Mouse (Mus musculus): ENCODE data around the gene Faim2.
A peak's percentile ranks its signal among the peaks of the same experiment; 100 is the strongest.

Gene Faim2

GRCm38 (mm10) chr15:99505324-99506095 lies 22.5 kb downstream of the Faim2 start:
- peak; percentile 18 for DNase-seq

DNA sequence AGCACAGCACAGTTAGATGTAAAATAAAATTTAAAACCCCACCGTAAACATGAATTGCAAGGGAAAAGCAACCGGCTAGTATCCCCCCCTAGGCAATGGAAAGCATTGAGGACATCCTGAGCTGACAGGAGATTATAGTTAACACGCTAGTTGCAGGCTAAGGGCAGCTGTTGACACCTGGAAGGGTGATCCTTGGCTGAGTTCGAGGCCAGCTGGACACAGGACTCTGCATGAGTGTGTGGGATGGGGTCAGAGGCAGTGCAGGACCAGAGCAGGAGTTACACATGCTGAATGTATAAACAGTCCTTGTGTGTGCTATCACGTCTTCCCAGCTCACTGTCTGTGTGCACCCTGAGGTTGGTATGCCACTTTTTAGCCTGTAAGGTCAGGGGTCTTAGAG lies 24.7 kb downstream of the Faim2 start:
- DNase-seq = no peak

DNA sequence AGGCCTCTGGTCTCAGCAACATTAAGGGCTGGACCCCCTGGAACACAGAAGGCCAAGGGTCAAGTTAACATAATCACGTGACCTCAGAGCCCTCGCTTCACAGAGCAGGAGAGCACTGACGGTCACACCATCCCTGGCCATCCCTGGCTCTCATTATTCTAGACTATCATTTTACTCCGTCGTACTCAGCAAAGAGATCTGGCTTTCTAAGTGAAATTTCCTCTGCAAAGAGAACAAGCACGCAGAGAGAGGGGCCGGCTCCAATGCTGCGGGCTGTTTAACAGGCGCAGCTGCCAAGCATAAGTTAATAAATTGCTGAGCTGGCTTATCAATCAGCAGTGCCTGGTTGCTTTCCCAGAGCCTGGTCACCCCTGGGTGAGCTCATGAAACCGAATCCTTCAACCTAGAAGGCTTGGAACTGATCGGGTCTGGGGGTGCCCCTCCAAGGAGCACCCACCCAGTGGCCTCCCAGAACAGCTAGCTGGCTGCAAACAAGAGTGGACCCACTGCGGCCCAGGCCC lies 25.6 kb downstream of the Faim2 start:
- DNase-seq = no peak

DNA sequence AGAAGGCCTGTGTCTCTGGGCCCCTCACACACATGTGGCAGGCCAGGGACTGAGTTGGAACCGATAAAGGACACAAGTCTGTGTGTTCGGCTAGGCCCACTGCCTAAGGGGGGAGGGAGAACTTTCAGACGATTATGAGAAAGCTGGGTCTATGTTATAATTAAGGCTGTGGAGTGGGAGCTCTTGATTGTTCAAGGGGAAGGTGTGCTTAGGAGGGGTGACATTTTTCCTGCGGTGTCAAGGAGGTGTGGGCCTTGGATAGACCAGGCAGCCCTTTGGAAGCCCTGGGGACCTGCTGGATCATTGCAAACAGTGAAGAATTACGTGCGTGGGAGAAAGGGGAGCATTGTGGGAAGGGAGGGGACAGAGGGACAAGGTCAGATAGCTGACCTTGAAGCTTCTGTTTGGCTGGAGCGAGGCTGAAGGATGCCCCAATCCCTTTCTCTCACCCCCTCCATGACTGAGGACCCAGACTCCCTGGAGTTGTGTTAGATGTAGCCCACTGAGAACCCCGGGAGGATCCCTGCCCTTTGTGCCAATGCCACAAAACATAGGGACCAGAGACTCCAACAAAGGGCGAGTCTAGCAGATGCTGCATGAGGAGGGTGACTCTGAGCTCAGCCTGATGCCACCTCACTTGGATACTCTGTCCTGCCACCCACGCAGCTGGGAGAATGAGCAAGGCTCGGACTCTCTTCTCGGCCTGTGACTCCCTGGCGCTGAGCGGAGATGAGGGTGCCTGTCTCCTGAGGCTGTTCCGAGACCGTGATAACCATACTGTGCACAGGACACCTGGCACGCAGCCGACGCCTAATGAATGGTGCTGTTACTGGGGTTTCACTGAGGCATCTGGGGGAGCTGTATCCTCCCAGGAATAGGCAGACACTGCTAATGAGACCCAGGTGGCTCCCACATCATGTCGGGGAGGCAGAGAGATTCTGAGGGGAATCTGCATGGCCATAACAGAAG lies 26.4 kb downstream of the Faim2 start:
- DNase-seq = peak; percentile 52

DNA sequence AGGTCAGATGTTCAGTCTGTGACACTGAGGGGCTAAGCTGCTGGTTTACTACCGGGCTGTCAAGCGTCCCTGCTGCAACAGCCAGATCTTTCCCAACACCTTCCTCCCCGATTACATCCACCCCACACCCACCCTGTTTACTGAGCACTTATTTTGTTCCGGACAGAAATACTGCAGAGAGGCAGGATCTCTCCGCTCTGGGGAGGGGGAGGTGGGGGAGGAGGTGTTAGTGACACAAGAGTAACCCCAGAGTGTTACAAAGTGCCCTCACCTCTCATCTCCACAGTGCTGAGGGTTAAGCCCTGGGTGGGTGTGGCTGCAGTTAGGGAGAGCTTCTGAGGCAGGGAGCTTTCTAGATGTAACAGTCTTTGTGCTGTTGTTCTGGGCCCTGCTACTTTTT lies 27.6 kb downstream of the Faim2 start:
- peak; percentile 19 for DNase-seq

DNA sequence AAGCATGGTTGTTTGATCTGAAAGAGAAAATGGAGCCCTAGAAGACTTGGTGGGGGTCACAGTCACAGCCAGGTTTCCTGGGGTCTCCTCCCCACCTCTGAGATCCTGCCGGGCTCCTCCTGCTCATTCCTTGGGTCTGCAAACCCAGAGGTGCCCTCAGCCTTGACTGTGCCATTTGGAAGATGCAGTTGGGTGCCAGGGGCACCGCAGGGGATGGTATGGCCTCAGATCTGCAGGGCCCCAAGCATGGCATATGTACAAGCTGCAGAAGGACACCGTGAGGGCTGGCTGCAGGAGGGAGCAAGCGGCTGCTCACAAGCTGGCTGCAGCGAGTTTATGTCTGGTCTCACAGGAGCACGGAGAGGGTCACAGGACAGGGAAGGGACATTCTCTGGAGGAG lies 28.2 kb downstream of the Faim2 start:
- DNase-seq = peak; percentile 51

DNA sequence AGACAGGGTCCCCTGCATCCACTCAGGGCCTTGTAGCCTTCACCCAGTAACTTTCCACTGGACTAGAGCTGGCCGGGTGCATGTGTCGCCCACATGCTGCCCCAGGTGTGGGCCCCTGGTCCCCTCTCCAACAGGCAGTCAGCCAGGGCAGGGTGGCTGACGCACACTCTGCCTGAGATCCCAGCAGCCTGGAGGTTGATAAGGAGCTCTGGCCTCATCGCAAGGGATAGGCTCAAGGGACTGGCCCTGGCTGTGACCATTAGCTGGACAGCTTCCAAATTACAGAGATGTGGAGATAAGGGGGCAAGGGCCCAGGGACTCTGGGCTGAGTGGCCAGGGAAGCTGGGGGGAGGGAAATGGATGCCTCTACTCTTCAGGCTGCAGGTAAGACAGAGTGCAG lies 29.2 kb downstream of the Faim2 start:
- DNase-seq = no peak

GRCm38 (mm10) chr15:99498356-99498755 lies 29.6 kb downstream of the Faim2 start:
- DNase-seq = no peak

GRCm38 (mm10) chr15:99497527-99498242 lies 30.3 kb downstream of the Faim2 start:
- peak; percentile 84 for DNase-seq

- peak; percentile 75 for DNase-seq
Measured at GRCm38 (mm10) chr15:99497061-99497460, 30.9 kb downstream of the Faim2 start.

- DNase-seq = no peak
Measured at GRCm38 (mm10) chr15:99484745-99485144, 43.2 kb downstream of the Faim2 start.

GRCm38 (mm10) chr15:99475814-99476213 lies 52.2 kb downstream of the Faim2 start:
- DNase-seq = no peak

GRCm38 (mm10) chr15:99474576-99474926 lies 53.4 kb downstream of the Faim2 start, which contains the start of gene Bcdin3d:
Gene Bcdin3d, minus strand, starts transcription at chr15:99474730.
- DNase-seq = peak; percentile 86

DNA sequence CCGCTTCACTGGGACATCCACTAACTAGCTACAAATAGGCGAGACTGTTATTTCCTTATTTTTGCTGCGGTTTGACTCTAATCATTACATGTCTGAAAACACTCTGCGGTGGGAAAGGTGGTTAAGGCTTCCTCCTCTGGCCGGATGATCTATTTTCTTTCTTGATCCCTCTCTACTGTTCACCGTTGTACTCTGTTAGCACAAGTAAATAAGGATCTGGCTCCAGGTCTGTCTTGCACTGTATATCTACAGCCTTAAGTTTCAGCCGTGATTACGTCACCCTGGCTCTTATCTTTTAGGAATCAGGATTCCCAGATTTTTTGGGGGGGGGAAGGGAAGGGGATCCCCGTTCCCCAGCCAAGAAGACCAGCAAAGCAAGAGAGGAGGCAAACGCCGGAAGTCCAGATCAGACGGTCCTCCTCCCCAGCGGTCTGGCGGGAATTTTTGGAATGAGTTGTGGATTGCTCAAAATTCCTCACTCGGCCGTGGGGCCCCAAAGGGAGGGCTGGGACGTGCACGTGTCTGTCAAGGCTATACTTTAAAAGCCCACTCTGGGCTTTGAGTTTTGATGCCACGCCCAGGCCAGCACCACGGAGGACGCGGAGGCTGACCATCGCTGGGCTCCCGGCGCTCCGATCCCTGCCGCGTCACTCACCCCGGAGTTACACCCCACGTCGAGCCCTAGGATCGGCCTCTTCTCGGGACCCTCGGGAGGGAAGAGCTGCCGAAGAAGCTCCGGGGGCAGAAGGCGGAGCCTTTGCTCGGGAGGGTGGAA lies 54.0 kb downstream of the Faim2 start:
- DNase-seq = peak; percentile 42

DNA sequence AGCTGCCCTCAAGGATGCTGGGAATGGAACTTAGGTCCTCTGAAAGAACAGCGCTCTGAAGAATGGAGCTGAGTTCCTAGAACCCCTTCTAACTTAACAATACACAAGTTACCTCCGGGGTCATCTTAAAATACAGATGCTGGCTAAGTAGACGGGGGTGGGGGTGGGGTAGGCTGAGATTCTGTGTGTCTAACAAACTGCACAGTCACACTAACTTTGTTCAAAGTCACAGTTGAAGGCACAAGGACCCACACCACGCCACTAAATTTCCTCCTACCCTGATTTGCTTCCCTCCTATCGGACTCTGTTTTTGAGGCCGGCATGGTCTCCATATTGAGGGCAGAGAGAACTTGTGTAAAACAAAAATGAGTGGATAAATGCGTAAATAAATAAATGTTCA lies 55.0 kb downstream of the Faim2 start:
- no peak for DNase-seq

DNA sequence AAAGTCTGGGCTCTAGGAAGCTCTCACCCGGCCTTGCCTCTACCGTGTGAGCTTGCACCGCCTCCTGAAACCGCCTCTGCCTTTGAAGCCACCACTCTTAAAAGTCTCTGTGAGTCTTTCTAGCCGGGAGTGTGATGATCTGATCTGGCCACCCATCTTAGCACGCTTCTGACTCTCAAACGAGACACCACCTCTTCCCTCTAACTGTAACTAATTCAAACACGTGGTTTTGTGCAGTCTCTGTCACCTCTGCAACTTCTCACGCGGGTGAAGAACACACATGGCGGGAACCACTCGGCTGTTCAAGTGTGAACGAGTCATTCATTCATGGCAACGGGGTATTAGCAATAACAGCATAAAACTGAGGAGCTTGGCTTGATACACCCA lies 56.3 kb downstream of the Faim2 start:
- DNase-seq = no peak

GRCm38 (mm10) chr15:99470971-99471676 lies 56.8 kb downstream of the Faim2 start:
- peak; percentile 77 for DNase-seq

DNA sequence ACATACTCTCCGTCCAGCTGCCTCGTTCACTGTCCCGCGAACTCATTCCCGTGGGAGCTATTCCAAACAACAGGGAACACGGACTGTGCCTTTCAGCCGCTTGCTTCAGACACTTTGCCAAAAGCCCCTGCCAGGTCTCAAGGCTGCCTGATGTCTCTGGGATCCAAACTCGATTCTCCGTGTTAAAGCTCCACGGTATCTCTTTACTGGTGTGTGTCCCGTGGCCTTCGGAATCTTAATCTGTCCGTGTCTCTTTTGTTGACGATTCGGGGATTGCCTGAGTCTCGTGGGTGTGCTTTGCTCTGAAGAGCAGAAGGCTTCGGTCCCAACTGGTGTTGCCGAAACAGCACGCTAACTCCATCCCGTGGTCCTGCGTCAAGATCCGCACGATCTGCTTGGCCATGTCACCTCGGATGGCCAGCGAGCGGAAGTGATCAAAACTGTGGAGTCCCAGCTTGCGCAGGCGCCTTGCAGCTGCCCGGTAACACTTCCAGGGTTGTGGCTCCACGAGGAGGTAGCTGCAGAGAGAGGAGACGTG lies 57.7 kb downstream of the Faim2 start:
- peak; percentile 74 for DNase-seq

- DNase-seq = no peak
Measured at GRCm38 (mm10) chr15:99469736-99470135, 58.2 kb downstream of the Faim2 start.

GRCm38 (mm10) chr15:99469067-99469466 lies 58.9 kb downstream of the Faim2 start:
- DNase-seq = peak; percentile 76

GRCm38 (mm10) chr15:99463194-99463593 lies 64.8 kb downstream of the Faim2 start:
- DNase-seq = no peak
